Mouse (Mus musculus) heart, embryonic 12.5 days (tissue): ENCODE data around the gene Rnf207. TPM values are rescaled to one million over a fixed set of nuclear protein-coding genes. Genes with fewer than 3 reads are reported as not detected.

ENCODE experiments used
- ATAC-seq: fragments of 200-750 bp; cut with Nextera tagmentation; 2 replicates; pipeline ENCODE4 v1.8.0; 2017; ENCODE audit warnings: moderate TSS enrichment, moderate library complexity; ENCODE audit not compliant: insufficient number of reproducible peaks, low FRiP score
- H3K27ac ChIP-seq: fragments of 300-500 bp; sonication (generic); 2 replicates; pipeline ENCODE4 v1.5.1; 2016; ENCODE audit warnings: mild to moderate bottlenecking, moderate library complexity; ENCODE audit not compliant: poor library complexity, severe bottlenecking
- H3K27me3 ChIP-seq: fragments of 300-500 bp; sonication (generic); replicated peaks from 2 replicates; pipeline ENCODE4 v1.6.1; 2016; ENCODE audit warnings: mild to moderate bottlenecking, moderate library complexity
- H3K36me3 ChIP-seq: fragments of 300-500 bp; sonication (generic); 2 replicates; pipeline ENCODE4 v1.6.1; 2016; ENCODE audit warnings: mild to moderate bottlenecking, moderate library complexity
- H3K4me1 ChIP-seq: fragments of 300-500 bp; sonication (generic); replicated peaks from 2 replicates; pipeline ENCODE4 v1.6.1; 2016; ENCODE audit warnings: mild to moderate bottlenecking
- H3K4me2 ChIP-seq: fragments of 300-500 bp; sonication (generic); 2 replicates; pipeline ENCODE4 v1.6.1; 2016; ENCODE audit warnings: mild to moderate bottlenecking, moderate library complexity
- H3K4me3 ChIP-seq: fragments of 300-500 bp; sonication (generic); 2 replicates; pipeline ENCODE4 v1.5.1; 2016; ENCODE audit warnings: mild to moderate bottlenecking
- H3K9ac ChIP-seq: fragments of 300-500 bp; sonication (generic); 2 replicates; pipeline ENCODE4 v1.6.1; 2016; ENCODE audit warnings: mild to moderate bottlenecking, moderate library complexity
- H3K9me3 ChIP-seq: fragments of 300-500 bp; sonication (generic); replicated peaks from 2 replicates; pipeline ENCODE4 v1.6.1; 2016; ENCODE audit warnings: mild to moderate bottlenecking, moderate library complexity
- WGBS: fragments of 180-500 bp; shearing (Covaris S2); methylation state at CpG from one replicate; pipeline ENCODE4 v1.1.7; 2016; 5-methylcytosine and 5-hydroxymethylcytosine counted together
- polyA plus RNA-seq: library from polyadenylated mRNA; unstranded; fragments of >200 nt; fragmentation: Nextera tagmentation; extraction: Ambion mirVana; gene quantifications from 2 replicates; pipeline ENCODE4 v1.2.1, GENCODE M21; 2016

The Rnf207 gene
- polyA plus RNA-seq, 1 experiment from 2014 or later, result 56.5 TPM

GRCm38 (mm10) chr4:152271334-152271733 lies 47.5 kb downstream of the Rnf207 start:
- Histone ChIP-seq H3K9ac (no peak overlapping the region), H3K4me1 (peaks cover 63% of the 10 kb centered on the region), H3K4me3 (no peak overlapping the region), H3K27ac (0 out of 2 replicates have a peak overlapping the region, but pooled peaks have one; percentile 84), H3K36me3 (peaks cover 6% of the 10 kb centered on the region), H3K9me3 (no peaks in the 10 kb centered on the region), H3K27me3 (peaks cover 9% of the 10 kb centered on the region), H3K4me2 (no peak overlapping the region)
- no peak for ATAC-seq
- WGBS, result 88% methylated on average over 11 of the region's 11 CpGs

GRCm38 (mm10) chr4:152270599-152270998 lies 48.2 kb downstream of the Rnf207 start:
- ATAC-seq, result no peak
- H3K9ac ChIP-seq, result no peak overlapping the region
- H3K27me3 ChIP-seq, result peaks cover 5% of the 10 kb centered on the region
- H3K4me2 ChIP-seq, result no peak overlapping the region
- no peaks in the 10 kb centered on the region for H3K9me3 ChIP-seq
- H3K4me1 ChIP-seq, result peaks cover 64% of the 10 kb centered on the region
- H3K36me3 ChIP-seq, result peaks cover 6% of the 10 kb centered on the region
- 68% methylated on average over 9 of the region's 9 CpGs for WGBS
- no peak overlapping the region for H3K4me3 ChIP-seq
- no peak overlapping the region for H3K27ac ChIP-seq

DNA sequence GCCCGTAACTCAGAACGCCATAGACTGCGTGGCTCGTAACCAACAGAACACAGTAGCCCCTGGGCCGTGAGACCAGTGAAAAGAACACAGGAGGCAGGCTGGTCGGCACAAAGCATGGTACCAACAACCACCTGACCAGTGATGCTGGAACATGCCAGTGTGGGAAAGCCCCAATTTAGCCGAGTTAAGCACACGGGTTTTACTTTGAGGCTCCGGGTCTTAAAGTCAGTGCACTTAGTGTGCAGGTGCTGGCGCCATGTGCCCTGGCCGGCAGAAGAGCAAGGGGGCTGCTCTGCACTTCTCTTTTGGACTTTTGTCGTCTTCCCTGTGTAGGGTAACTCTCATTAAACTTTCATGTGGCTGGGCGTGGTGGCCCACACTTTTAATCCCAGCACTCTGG lies 48.8 kb downstream of the Rnf207 start:
- 84% methylated on average over 13 of the region's 13 CpGs for WGBS
- H3K4me3 ChIP-seq, result no peak overlapping the region
- no peaks in the 10 kb centered on the region for H3K9me3 ChIP-seq
- H3K27me3 ChIP-seq, result no peaks in the 10 kb centered on the region
- H3K36me3 ChIP-seq, result peaks cover 12% of the 10 kb centered on the region
- H3K4me2 ChIP-seq, result no peak overlapping the region
- H3K4me1 ChIP-seq, result peaks cover 60% of the 10 kb centered on the region
- H3K27ac ChIP-seq, result no peak overlapping the region
- no peak for ATAC-seq
- no peak overlapping the region for H3K9ac ChIP-seq

DNA sequence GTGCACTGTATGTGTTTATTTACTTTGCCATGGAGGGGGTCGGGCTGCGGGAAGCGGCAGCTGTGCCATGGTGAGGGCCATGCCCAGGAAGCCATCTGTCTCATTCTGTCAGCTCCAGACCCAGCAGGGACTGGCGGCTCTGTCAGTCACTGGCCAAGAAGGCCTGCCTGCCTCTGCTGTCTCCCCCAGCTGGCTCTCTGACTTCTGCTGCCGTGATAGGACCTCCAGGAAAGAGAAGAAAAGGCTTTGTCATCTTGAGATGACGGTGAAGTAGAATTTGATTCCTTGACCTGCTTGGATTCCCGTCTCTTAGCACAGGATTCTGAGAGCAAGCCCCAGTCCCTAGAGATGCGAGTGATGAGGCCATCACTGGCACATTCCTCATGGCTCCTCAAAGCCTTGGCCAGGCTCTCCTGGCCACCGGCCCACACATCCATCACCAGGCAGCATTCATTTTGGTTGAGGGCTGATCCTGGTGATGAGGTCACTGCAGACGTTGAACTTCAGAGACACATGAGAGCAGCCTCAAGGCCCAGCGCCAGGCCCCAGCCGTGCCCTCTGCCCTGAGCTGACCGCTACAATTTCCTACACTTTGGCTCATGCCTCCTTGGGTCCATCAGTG lies 50.9 kb downstream of the Rnf207 start:
- Histone ChIP-seq H3K4me1 (peaks cover 62% of the 10 kb centered on the region), H3K4me3 (no peak overlapping the region), H3K4me2 (no peak overlapping the region), H3K36me3 (peaks cover 15% of the 10 kb centered on the region), H3K27ac (no peak overlapping the region), H3K27me3 (no peaks in the 10 kb centered on the region), H3K9me3 (no peaks in the 10 kb centered on the region), H3K9ac (no peak overlapping the region)
- no peak for ATAC-seq
- WGBS, result 67% methylated on average over 13 of the region's 13 CpGs

GRCm38 (mm10) chr4:152266236-152266895 lies 52.4 kb downstream of the Rnf207 start:
- ATAC-seq, result no peak
- H3K27ac ChIP-seq, result peak overlapping the region; percentile 12; the same call in 1 of the 2 replicates

DNA sequence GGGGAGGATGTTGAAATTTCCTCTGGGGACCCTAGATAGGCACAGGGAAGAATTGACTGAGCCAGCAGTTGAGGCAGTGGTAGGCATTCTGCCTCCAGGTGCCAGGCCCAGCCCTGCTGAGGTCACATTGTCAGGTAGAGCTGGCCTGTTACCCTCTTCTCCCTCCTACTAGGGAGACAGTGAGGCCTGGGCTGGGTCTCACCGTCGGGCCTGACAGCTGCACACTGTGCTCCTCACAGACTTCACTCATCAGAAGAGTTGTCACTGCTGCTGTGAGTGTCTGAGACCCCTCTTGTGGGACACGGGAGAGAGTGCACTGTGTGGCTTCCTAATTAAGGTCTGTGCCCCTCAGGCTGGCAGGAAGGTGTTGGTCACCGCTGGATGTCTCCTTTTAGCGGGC lies 53.0 kb downstream of the Rnf207 start:
- H3K27ac ChIP-seq, result peak overlapping the region; percentile 12; the same call in 1 of the 2 replicates
- H3K4me2 ChIP-seq, result no peak overlapping the region
- no peak for ATAC-seq
- peaks cover 18% of the 10 kb centered on the region for H3K36me3 ChIP-seq
- no peaks in the 10 kb centered on the region for H3K27me3 ChIP-seq
- no peak overlapping the region for H3K4me3 ChIP-seq
- H3K9me3 ChIP-seq, result no peaks in the 10 kb centered on the region
- 66% methylated on average over 5 of the region's 5 CpGs for WGBS
- 0 out of 2 replicates have a peak overlapping the region, but pooled peaks have one; percentile 29 for H3K9ac ChIP-seq
- peaks cover 66% of the 10 kb centered on the region for H3K4me1 ChIP-seq

More at GRCm38 (mm10) chr4:152266236-152266895, 52.4 kb downstream of the Rnf207 start:
- H3K4me3 ChIP-seq, result no peak overlapping the region
- H3K4me1 ChIP-seq, result peaks cover 62% of the 10 kb centered on the region
- no peaks in the 10 kb centered on the region for H3K27me3 ChIP-seq
- H3K36me3 ChIP-seq, result peaks cover 15% of the 10 kb centered on the region
- H3K9ac ChIP-seq, result peak overlapping the region; percentile 29; the same call in 1 of the 2 replicates
- 49% methylated on average over 10 of the region's 10 CpGs for WGBS
- H3K9me3 ChIP-seq, result no peaks in the 10 kb centered on the region
- H3K4me2 ChIP-seq, result no peak overlapping the region

DNA sequence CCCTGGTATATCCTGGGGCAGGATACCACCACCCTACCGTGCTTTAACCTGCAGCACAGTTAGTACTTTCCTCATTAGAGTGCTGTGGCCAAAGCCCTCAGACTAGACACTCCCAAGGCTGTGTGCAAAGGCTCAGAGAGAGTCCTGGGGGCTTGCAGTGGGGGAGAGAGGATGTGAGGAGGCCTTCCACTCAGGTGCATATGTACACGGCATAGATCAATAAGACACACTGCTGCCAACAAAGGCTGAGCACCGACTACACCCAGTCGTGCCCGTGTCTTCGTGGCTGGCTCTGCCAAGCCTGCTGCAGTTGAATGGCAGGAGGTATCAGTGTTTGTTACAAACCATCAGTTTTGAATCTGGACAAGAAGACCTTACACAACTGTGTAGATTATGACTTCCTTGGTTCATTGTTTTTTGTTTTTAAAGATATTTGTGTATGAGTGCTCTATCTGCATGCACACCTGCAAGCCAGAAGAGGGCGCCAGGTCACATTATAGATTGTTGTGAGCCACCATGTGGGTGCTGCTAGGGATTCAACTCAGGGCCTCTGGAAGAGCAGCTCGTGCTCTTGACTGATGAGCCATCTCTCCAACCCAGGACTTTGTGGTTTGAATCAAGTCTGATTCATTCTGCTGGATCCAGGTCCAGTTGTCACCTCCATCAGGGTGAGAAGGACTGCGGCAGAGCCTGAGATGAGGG lies 53.8 kb downstream of the Rnf207 start:
- 92% methylated on average over 9 of the region's 9 CpGs for WGBS
- Histone ChIP-seq H3K4me2 (no peak overlapping the region), H3K36me3 (peaks cover 23% of the 10 kb centered on the region), H3K27me3 (no peaks in the 10 kb centered on the region), H3K4me3 (no peak overlapping the region), H3K9ac (no peak overlapping the region), H3K27ac (0 out of 2 replicates have a peak overlapping the region, but pooled peaks have one; percentile 5), H3K4me1 (peaks cover 62% of the 10 kb centered on the region), H3K9me3 (no peaks in the 10 kb centered on the region)
- ATAC-seq, result no peak

DNA sequence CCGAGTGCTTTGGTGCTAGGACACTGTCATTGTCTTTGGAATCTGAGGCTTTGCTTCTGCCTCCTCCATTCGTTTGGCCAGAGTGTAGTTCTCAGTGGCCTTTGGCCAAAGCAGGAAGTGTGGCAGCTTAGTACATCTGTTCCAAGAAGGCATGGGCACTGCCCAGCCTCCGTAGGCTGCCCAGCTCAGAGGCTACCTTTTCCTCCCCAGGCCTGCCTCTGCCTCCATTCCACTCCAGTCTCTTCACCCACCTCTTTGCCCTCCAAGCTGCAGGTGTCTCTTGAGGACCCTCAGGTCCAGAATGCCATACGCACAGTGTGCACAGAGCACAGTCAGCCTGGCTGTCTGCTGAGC lies 54.6 kb downstream of the Rnf207 start:
- peak overlapping the region; percentile 6; the same call in 1 of the 2 replicates for H3K9ac ChIP-seq
- no peaks in the 10 kb centered on the region for H3K9me3 ChIP-seq
- H3K4me1 ChIP-seq, result peaks cover 64% of the 10 kb centered on the region
- no peak for ATAC-seq
- peak overlapping the region; percentile 88 for H3K27ac ChIP-seq
- H3K36me3 ChIP-seq, result peaks cover 23% of the 10 kb centered on the region
- WGBS, result 43% methylated on average over 4 of the region's 4 CpGs
- H3K4me3 ChIP-seq, result no peak overlapping the region
- no peaks in the 10 kb centered on the region for H3K27me3 ChIP-seq
- H3K4me2 ChIP-seq, result peak overlapping the region; percentile 1; the same call in 1 of the 2 replicates

DNA sequence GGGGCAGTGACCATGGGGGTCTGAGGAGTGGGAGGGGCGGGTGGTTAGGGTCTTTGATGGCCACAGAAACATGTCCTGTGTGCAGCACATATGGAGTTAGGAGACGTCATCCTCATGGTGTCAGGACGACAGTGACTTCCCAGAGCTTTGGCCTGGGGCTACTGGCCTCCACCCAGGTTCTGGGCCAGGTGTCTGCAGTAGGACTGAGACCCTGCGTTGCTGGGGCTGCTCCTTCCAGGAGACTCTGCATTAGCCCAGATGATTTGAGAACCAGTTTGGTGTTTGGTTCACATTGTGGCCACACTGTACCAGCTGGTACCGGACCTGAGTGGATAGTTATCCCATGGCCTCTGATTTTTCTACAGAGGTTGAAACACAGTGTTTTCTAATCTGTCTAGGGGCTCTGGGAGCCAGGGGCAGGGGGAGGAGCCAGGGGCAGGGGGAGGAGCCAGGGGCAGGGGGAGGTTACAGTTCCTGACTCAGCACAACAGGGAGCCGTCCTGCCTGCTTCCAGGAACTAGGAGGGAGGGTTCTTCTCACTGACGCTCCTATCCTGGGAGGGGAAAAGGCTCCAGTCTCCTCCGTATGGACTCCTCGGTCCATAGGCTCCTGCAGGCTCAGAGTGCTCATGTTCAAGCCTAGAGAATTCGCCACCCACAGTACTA lies 55.1 kb downstream of the Rnf207 start:
- H3K27ac ChIP-seq, result peak overlapping the region; percentile 88

DNA sequence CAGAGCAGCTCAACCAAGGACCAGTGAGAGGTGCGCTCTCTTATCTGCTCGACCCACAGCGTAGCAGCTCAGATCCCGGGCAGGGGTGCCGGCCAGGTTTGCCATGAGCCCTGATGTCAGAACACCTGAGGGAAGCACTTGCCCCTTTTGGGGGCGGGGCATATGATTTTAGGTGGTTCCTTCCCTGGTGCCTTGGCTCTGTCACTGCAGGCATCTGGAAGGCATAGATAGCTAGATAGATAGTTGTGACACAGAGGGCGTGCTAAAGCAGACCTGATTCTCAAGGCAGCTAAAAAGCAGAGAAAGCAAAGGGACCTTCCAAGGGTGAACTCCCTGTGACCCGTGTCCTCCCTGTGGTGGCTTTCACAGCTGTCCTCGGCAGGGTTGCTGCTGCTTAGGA lies 55.7 kb downstream of the Rnf207 start:
- Histone ChIP-seq H3K9me3 (no peaks in the 10 kb centered on the region), H3K4me3 (no peak overlapping the region), H3K27ac (peak overlapping the region; percentile 88), H3K27me3 (no peaks in the 10 kb centered on the region), H3K9ac (no peak overlapping the region), H3K4me2 (no peak overlapping the region), H3K4me1 (peaks cover 75% of the 10 kb centered on the region), H3K36me3 (peaks cover 20% of the 10 kb centered on the region)
- ATAC-seq, result no peak
- WGBS, result 40% methylated on average over 9 of the region's 9 CpGs

More for the DNA sequence above, 55.1 kb downstream of the Rnf207 start:
- H3K36me3 ChIP-seq, result peaks cover 23% of the 10 kb centered on the region
- H3K9me3 ChIP-seq, result no peaks in the 10 kb centered on the region
- 30% methylated on average over 10 of the region's 10 CpGs for whole genome bisulfite sequencing
- H3K9ac ChIP-seq, result peak overlapping the region; percentile 6; the same call in 1 of the 2 replicates
- peaks cover 69% of the 10 kb centered on the region for H3K4me1 ChIP-seq
- peak overlapping the region; percentile 1; the same call in 1 of the 2 replicates for H3K4me2 ChIP-seq
- H3K4me3 ChIP-seq, result no peak overlapping the region
- ATAC-seq, result peak; percentile 81
- H3K27me3 ChIP-seq, result no peaks in the 10 kb centered on the region
